Mouse (Mus musculus): Measurements from ENCODE around the gene Gm973. TPM values are rescaled to one million over a fixed set of nuclear protein-coding genes. Genes with fewer than 3 reads are reported as not detected.
A peak's percentile ranks its signal among the peaks of the same experiment; 100 is the strongest.

The Gm973 gene
- polyA plus RNA-seq, 1 experiment from 2014 or later = 0.43 TPM

DNA sequence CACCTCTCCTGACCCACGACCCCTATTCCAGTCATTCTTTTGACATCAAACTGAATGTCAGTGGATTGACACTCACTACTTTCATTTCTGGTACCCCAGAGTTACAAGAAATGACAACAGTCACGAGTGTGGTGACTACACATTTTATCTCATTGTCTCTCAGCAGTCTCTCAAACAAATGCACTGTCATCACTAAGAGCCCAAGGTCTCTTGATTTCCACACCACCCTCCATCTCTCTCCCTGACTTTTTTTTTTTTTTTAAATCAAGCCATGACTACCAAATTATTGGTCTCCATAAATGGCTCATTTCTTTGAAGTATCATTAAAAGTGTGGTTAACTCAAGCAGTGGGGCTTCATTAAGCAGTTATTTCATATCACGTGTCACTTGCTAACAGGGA lies 16.7 kb upstream of the Gm973 start:
- no peak overlapping the region for H3K4me2 ChIP-seq (replicated peaks)
- H3K9me3 ChIP-seq = no peaks in the 10 kb centered on the region
- H3K9ac ChIP-seq = no peak overlapping the region
- H3K4me1 ChIP-seq (replicated peaks) = no peaks in the 10 kb centered on the region
- H3K27ac ChIP-seq = no peak overlapping the region
- no peak overlapping the region for H3K4me3 ChIP-seq (replicated peaks)
- H3K27me3 ChIP-seq (replicated peaks) = no peaks in the 10 kb centered on the region
- ATAC-seq = no peak
- WGBS = 87% methylated on average over 3 of the region's 3 CpGs
- no peaks in the 10 kb centered on the region for H3K36me3 ChIP-seq

GRCm38 (mm10) chr1:59502355-59502754 lies 13.7 kb upstream of the Gm973 start:
- H3K4me1 ChIP-seq (replicated peaks) = no peaks in the 10 kb centered on the region
- H3K9ac ChIP-seq = no peak overlapping the region
- H3K9me3 ChIP-seq = no peaks in the 10 kb centered on the region
- H3K27me3 ChIP-seq (replicated peaks) = no peaks in the 10 kb centered on the region
- 64% methylated on average over 2 of the region's 2 CpGs for WGBS
- H3K4me2 ChIP-seq (replicated peaks) = no peak overlapping the region
- no peak for ATAC-seq
- H3K36me3 ChIP-seq = no peaks in the 10 kb centered on the region
- H3K4me3 ChIP-seq (replicated peaks) = no peak overlapping the region
- H3K27ac ChIP-seq = no peak overlapping the region

DNA sequence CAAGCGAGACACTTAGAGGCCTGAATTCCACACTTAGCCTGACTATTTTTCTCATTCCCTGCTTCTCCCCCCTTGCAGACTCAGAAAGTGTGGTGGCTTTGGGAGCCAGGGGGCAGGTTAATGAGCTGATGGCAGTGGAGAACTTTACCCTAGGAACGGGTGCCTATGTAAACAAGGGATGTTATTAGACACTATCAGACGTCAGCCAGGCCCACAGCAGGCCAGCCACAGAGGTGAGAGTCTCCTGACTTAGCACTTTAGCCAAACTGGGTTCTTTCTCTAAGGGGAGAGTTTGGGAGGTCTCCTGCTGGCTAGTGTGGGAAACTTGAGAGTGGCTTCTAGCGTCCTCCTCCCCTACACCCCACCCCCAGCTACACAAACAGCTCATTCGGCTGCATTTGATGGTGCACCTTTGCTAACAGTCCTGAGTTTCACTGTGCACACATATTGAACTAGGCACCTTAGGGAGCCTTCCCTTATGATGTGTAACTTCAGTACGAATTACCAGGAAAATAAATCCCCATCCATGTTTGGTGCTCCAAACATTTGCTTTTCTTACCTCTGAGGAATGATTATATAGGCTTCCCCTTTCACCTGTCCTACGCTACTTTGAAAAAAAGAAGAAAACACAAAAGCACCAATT lies 12.3 kb upstream of the Gm973 start:
- Histone ChIP-seq H3K4me3 (replicated peaks) (no peak overlapping the region), H3K36me3 (no peaks in the 10 kb centered on the region), H3K9me3 (no peaks in the 10 kb centered on the region), H3K27ac (no peak overlapping the region), H3K27me3 (replicated peaks) (no peaks in the 10 kb centered on the region), H3K4me2 (replicated peaks) (no peak overlapping the region), H3K4me1 (replicated peaks) (peaks cover 6% of the 10 kb centered on the region; the same call in 1 of the 2 replicates), H3K9ac (no peak overlapping the region)
- 47% methylated on average over 7 of the region's 7 CpGs for WGBS
- ATAC-seq = no peak

DNA sequence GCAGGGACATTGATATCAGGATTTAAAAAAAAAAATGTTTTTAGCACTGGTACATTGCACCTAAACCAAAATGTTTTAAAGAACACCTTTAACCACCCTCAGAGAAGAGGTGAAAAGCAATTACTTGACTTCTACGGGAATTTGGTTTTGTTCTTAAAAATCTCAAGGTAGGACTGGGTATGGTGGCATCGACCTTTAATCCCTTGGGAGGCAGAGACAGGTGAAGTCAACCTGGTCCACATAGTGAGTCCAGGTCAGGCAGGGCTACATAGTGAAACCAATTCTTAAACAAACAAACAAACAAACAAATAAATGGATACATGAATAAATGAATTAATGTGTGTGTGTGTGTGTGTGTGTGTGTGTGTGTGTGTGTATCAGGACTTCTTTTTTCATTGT lies 11.8 kb upstream of the Gm973 start:
- H3K9ac ChIP-seq = no peak overlapping the region
- WGBS = 81% methylated on average over 2 of the region's 2 CpGs
- H3K4me1 ChIP-seq (replicated peaks) = peaks cover 7% of the 10 kb centered on the region; the same call in 1 of the 2 replicates
- no peaks in the 10 kb centered on the region for H3K9me3 ChIP-seq
- ATAC-seq = no peak
- H3K4me2 ChIP-seq (replicated peaks) = no peak overlapping the region
- H3K36me3 ChIP-seq = no peaks in the 10 kb centered on the region
- no peak overlapping the region for H3K27ac ChIP-seq
- no peak overlapping the region for H3K4me3 ChIP-seq (replicated peaks)
- no peaks in the 10 kb centered on the region for H3K27me3 ChIP-seq (replicated peaks)

DNA sequence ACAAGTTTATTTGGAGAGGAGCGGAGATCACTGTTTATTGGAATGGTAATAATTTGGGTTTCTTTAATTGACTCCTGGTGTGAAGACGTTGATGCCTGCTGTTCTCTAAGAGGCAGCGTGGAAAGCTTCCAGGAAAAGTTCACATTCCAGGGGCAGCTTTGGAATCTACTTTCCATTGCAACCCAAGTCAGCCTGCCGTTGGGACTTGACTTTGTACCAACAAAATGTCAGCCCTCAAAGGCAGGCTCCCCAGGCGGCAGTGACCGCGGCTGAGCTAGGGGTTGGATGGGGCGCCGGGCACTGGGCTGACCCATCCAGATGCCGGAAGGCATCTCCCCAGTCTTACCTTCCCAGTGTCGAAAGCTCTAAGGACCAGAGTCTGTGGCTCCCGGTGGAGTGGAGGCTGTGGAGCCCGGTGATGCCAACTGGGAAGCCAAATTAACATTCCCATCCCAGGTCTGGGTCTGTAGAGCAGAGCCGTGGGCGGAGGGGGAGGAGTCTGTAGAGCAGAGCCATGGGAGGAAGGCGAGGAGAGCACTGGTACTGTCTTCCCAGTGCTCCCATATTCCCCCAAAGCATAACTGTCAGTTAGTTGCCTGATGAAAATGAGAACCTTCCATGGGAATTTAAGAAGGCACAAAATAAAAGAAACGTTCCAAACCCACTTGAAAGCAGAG lies 7.5 kb upstream of the Gm973 start:
- H3K4me3 ChIP-seq (replicated peaks) = no peak overlapping the region
- no peak overlapping the region for H3K9ac ChIP-seq
- peaks cover 7% of the 10 kb centered on the region; the same call in 1 of the 2 replicates for H3K4me1 ChIP-seq (replicated peaks)
- no peaks in the 10 kb centered on the region for H3K27me3 ChIP-seq (replicated peaks)
- ATAC-seq = no peak
- H3K27ac ChIP-seq = no peak overlapping the region
- no peaks in the 10 kb centered on the region for H3K36me3 ChIP-seq
- H3K4me2 ChIP-seq (replicated peaks) = 0 out of 2 replicates have a peak overlapping the region, but pooled peaks have one; percentile 19
- H3K9me3 ChIP-seq = no peaks in the 10 kb centered on the region
- WGBS = 40% methylated on average over 17 of the region's 17 CpGs

DNA sequence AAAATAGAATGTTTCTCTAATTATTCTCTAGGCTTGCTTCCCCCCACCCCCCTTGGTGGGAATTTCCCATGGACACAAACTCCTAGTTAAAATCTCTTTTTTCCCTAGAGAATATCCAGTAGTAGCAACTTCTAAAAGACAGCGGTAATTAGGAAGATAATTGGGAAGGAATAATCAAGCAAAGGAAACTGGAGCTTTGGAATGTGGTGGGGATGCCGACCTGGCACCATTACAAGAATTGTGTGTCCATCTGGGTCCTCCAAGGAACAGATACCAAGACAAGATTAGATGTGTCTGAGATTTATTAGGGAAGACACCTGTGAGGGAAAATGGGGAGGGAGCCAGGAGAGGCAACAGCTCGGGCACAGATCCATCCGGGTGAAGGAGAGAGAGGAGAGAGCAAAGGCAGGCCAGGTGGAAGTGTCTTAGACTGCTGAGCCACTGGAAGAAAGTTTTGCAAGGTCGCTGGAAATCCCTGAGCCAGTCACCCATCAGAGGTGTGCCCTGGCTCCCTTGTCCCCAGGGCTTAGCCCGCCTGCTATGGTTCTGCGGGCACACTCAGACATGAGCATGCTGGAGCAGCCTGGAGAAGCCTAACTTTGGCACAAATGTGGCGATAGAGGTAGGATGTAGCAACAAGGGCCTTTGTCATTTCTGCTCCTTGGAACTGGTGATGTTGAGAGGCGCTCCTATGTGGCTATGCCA lies 4.3 kb upstream of the Gm973 start:
- no peak overlapping the region for H3K4me2 ChIP-seq (replicated peaks)
- H3K27me3 ChIP-seq (replicated peaks) = no peaks in the 10 kb centered on the region
- peaks cover 17% of the 10 kb centered on the region for H3K4me1 ChIP-seq (replicated peaks)
- no peak overlapping the region for H3K9ac ChIP-seq
- H3K4me3 ChIP-seq (replicated peaks) = no peak overlapping the region
- H3K27ac ChIP-seq = no peak overlapping the region
- no peak for ATAC-seq
- WGBS = 73% methylated on average over 9 of the region's 9 CpGs
- no peaks in the 10 kb centered on the region for H3K9me3 ChIP-seq
- no peaks in the 10 kb centered on the region for H3K36me3 ChIP-seq

DNA sequence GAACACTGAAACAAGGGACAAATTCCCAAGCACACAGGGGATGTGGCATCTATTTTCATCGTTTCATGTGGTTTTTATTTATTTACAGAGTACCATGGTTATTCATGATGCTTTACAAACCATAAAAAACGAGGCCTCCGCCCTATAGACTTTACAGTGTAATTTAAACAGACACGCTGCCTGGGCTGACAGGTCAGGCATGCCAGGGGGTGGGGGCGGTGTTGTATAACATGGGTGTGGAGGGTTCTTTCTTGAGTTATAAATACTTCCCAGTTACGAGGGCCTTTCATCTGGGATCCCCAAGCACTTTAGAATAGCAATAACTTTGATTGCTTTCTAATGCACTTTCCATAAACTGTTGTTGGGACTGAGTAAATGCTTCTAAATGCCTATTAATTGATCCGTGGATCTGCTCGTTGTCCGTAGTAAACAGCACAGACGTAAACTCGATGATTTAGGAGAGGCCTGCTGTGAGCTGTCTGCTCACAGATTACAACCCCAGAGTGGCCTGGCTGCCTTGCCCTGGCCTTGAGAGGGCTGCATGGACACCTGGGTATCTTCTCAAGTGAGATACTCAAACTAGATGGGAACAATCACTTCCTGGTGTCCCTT lies 4.3 kb downstream of the Gm973 start:
- peak; percentile 77 for ATAC-seq
- H3K27me3 ChIP-seq (replicated peaks) = no peaks in the 10 kb centered on the region
- no peak overlapping the region for H3K4me2 ChIP-seq (replicated peaks)
- no peaks in the 10 kb centered on the region for H3K9me3 ChIP-seq
- H3K4me3 ChIP-seq (replicated peaks) = no peak overlapping the region
- no peaks in the 10 kb centered on the region for H3K36me3 ChIP-seq
- peaks cover 18% of the 10 kb centered on the region for H3K4me1 ChIP-seq (replicated peaks)
- H3K9ac ChIP-seq = no peak overlapping the region
- 23% methylated on average over 11 of the region's 11 CpGs for WGBS
- no peak overlapping the region for H3K27ac ChIP-seq

DNA sequence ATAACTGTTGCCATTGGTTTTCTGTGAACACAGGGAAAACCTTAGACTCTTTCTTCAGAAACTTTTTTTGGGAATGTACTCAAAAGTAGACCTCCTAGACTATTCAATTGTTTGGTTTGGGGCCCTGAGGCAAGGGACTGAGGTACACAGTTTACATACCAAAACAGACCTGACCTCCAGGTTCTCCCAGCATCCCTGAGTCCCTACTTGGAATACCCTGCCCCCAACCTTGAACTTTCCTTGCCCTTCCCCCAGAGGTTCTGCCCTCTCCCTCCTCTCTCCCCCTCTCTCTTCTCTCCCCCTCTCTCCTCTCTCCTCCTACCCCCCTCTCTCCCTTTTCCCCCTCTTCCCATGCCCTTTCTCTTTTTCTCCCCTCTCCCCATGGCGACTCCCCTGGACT lies 6.4 kb downstream of the Gm973 start:
- Histone ChIP-seq H3K27me3 (replicated peaks) (no peaks in the 10 kb centered on the region), H3K9ac (no peak overlapping the region), H3K4me2 (replicated peaks) (no peak overlapping the region), H3K36me3 (no peaks in the 10 kb centered on the region), H3K27ac (no peak overlapping the region), H3K4me3 (replicated peaks) (no peak overlapping the region), H3K4me1 (replicated peaks) (peaks cover 7% of the 10 kb centered on the region; the same call in 1 of the 2 replicates), H3K9me3 (no peaks in the 10 kb centered on the region)
- ATAC-seq = no peak
- WGBS = 67% methylated on average over 1 of the region's 1 CpGs

GRCm38 (mm10) chr1:59523378-59523958 lies 7.4 kb downstream of the Gm973 start:
- 78% methylated on average over 5 of the region's 5 CpGs for WGBS
- H3K9ac ChIP-seq = no peak overlapping the region
- no peak overlapping the region for H3K27ac ChIP-seq
- no peak overlapping the region for H3K4me3 ChIP-seq (replicated peaks)
- H3K36me3 ChIP-seq = no peaks in the 10 kb centered on the region
- H3K27me3 ChIP-seq (replicated peaks) = no peaks in the 10 kb centered on the region
- H3K4me2 ChIP-seq (replicated peaks) = no peak overlapping the region
- H3K4me1 ChIP-seq (replicated peaks) = peaks cover 7% of the 10 kb centered on the region; the same call in 1 of the 2 replicates
- H3K9me3 ChIP-seq = no peaks in the 10 kb centered on the region
- no peak for ATAC-seq

DNA sequence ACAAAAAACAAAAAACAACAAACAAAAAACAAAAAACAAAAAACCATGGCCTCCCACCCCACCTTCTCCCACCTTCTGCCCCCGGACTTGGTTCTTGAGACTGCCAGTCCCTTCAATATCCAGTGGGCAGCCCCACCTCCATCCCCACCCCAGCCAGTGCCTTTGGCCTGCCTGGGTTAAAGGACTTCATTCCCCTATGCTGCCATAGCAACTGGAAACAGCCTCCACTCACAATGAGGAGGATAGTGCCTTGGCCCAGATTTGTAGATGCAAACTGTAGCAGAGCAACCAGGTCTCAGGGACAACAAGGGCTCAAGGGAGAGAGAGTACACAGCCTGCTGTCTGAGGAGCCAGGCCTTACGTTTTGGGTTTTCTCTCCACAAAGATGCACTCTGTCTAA lies 8.0 kb downstream of the Gm973 start:
- whole genome bisulfite sequencing = 72% methylated on average over 2 of the region's 2 CpGs
- no peak overlapping the region for H3K27ac ChIP-seq
- no peaks in the 10 kb centered on the region for H3K27me3 ChIP-seq (replicated peaks)
- H3K9ac ChIP-seq = no peak overlapping the region
- no peak for ATAC-seq
- no peaks in the 10 kb centered on the region for H3K36me3 ChIP-seq
- no peak overlapping the region for H3K4me2 ChIP-seq (replicated peaks)
- H3K9me3 ChIP-seq = no peaks in the 10 kb centered on the region
- H3K4me1 ChIP-seq (replicated peaks) = peaks cover 7% of the 10 kb centered on the region; the same call in 1 of the 2 replicates
- H3K4me3 ChIP-seq (replicated peaks) = no peak overlapping the region

DNA sequence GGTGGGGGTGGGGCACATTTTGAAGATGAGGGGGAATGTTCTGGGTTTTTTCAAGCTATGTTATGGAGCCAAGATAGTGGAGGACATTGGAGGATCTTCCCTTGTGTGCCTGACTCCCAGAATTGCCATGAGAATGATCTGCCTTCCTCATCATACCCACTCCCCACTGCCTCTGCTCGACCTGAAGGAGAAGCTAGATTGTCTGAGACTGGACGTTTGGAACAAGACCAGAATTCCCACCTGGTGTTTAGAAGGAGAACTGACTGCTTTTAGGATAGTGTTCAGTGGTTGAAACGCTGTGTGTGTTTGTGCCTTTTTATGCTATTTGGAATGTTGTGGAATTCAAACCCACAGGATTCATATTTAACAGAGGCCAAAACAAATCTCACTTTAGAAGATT lies 8.7 kb downstream of the Gm973 start:
- Histone ChIP-seq H3K27ac (no peak overlapping the region), H3K36me3 (no peaks in the 10 kb centered on the region), H3K4me3 (replicated peaks) (no peak overlapping the region), H3K9me3 (no peaks in the 10 kb centered on the region), H3K4me1 (replicated peaks) (peaks cover 7% of the 10 kb centered on the region; the same call in 1 of the 2 replicates), H3K27me3 (replicated peaks) (no peaks in the 10 kb centered on the region), H3K9ac (no peak overlapping the region), H3K4me2 (replicated peaks) (no peak overlapping the region)
- ATAC-seq = no peak
- 52% methylated on average over 3 of the region's 3 CpGs for WGBS

DNA sequence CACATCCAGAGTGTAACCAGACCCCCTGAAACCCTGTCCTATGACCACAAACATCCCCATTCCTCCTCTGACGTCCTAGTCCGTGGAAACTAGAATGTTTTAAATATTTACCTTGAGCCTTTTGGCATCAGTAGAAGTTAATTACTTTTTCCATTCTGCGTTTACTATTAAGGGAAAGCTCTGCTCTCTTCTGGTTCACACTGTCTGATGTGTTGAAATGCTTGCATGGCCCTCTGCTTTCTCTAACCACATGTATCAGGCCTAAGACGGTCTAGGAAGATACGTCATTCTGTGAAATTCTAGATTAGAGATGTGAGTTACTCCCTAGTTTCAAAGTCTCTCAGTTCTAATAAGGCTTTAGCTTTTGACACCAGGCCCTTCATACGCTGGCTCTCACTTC lies 11.2 kb downstream of the Gm973 start:
- Histone ChIP-seq H3K36me3 (no peaks in the 10 kb centered on the region), H3K9me3 (no peaks in the 10 kb centered on the region), H3K27me3 (replicated peaks) (no peaks in the 10 kb centered on the region), H3K4me3 (replicated peaks) (no peak overlapping the region), H3K27ac (no peak overlapping the region), H3K4me2 (replicated peaks) (no peak overlapping the region), H3K9ac (no peak overlapping the region), H3K4me1 (replicated peaks) (no peaks in the 10 kb centered on the region)
- ATAC-seq = no peak
- WGBS = 55% methylated on average over 6 of the region's 6 CpGs

All from intestine, embryonic 15.5 days (tissue).